Mouse (Mus musculus) forebrain, embryonic 15.5 days (tissue): Measurements from ENCODE around the gene Senp6. TPM values are rescaled to one million over a fixed set of nuclear protein-coding genes. Genes with fewer than 3 reads are reported as not detected.
"Not testable (repeated sequence)": the region's sequence is repeated elsewhere in the genome, so short reads cannot be mapped to it uniquely, and the experiment has no call there.

Experiments
- ATAC-seq: fragments of 200-750 bp; cut with Nextera tagmentation; replicated peaks from 2 replicates; pipeline ENCODE4 v1.8.0; 2017; ENCODE audit warnings: mild to moderate bottlenecking, moderate TSS enrichment, moderate library complexity
- H3K27ac ChIP-seq: fragments of 300-500 bp; sonication (generic); replicated peaks from 2 replicates; pipeline ENCODE4 v1.5.1; 2015; ENCODE audit warnings: mild to moderate bottlenecking, inconsistent platforms
- H3K27me3 ChIP-seq: fragments of 300-500 bp; sonication (generic); 2 replicates; pipeline ENCODE4 v1.6.1; 2015; ENCODE audit warnings: inconsistent platforms
- H3K36me3 ChIP-seq: fragments of 300-500 bp; sonication (generic); 2 replicates; pipeline ENCODE4 v1.6.1; 2015; ENCODE audit warnings: mild to moderate bottlenecking, inconsistent platforms
- H3K4me1 ChIP-seq: fragments of 300-500 bp; sonication (generic); 2 replicates; pipeline ENCODE4 v1.6.1; 2015; ENCODE audit warnings: inconsistent platforms
- H3K4me2 ChIP-seq: fragments of 300-500 bp; sonication (generic); replicated peaks from 2 replicates; pipeline ENCODE4 v1.6.1; 2015; ENCODE audit warnings: mild to moderate bottlenecking, inconsistent platforms
- H3K4me3 ChIP-seq: fragments of 300-500 bp; sonication (generic); 2 replicates; pipeline ENCODE4 v1.5.1; 2015; ENCODE audit warnings: mild to moderate bottlenecking, inconsistent platforms
- H3K9ac ChIP-seq: fragments of 300-500 bp; sonication (generic); replicated peaks from 2 replicates; pipeline ENCODE4 v1.6.1; 2015; ENCODE audit warnings: mild to moderate bottlenecking, inconsistent platforms
- H3K9me3 ChIP-seq: fragments of 300-500 bp; sonication (generic); 2 replicates; pipeline ENCODE4 v1.6.1; 2016; ENCODE audit warnings: inconsistent platforms
- WGBS: fragments of 180-500 bp; shearing (Covaris S2); methylation state at CpG from one replicate; pipeline ENCODE4 v1.1.7; 2015; ENCODE audit warnings: mixed read lengths; 5-methylcytosine and 5-hydroxymethylcytosine counted together
- polyA plus RNA-seq: library from polyadenylated mRNA; unstranded; fragments of >200 nt; fragmentation: Nextera tagmentation; extraction: Ambion mirVana; gene quantifications from 2 replicates; pipeline ENCODE4 v1.2.1, GENCODE M21; 2015

Gene Senp6
- polyA plus RNA-seq, 1 experiment from 2014 or later: 56.3 TPM

DNA sequence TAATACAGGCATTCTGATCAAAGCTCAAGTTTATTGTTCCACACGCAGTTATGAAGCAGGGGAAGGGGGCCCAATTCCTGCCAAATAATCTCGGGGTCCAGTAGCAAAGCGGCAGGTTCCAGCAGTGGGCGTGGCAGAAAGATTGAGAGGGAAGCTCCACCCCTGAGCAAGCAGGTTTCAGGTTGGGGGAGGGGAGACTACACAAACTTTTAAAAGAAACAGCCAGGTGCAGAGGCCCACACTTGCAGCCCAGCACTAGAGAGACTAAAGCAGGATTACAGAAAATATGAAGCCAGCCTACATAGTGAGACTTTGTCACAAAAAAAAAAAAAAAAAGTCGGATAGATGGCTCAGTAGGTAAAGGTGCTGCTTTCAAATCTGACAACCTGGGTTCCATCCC, 13.8 kb upstream of the Senp6 start:
- no peak overlapping the region for H3K4me2 ChIP-seq
- no peak overlapping the region for H3K27ac ChIP-seq
- H3K9me3 ChIP-seq: no peaks in the 10 kb centered on the region; the same call in 1 of the 2 replicates
- WGBS: 89% methylated on average over 5 of the region's 5 CpGs
- no peaks in the 10 kb centered on the region for H3K27me3 ChIP-seq
- no peak overlapping the region for H3K9ac ChIP-seq
- no peaks in the 10 kb centered on the region for H3K4me1 ChIP-seq
- H3K4me3 ChIP-seq: no peak overlapping the region
- ATAC-seq: no peak
- H3K36me3 ChIP-seq: no peaks in the 10 kb centered on the region

DNA sequence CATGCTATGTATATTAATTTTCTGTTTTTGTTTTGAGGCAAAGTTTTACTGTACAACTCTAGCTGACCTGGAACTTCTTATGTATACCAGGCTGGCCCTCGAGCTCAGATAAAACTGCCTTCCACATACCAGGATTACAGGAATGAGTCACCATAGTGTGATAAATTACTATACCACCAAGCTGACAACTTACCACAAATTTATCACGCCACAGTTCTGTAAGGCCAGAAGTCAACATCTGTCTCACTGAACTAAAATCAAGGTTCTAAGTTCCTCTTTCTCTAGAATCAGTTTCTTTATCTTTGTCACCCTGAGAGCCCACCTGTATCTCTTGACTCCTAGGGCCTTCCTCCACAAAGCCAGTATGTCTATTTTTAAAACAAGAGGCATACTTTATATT, 9.0 kb upstream of the Senp6 start:
- Histone ChIP-seq H3K4me3 (no peak overlapping the region), H3K4me1 (no peaks in the 10 kb centered on the region), H3K27me3 (no peaks in the 10 kb centered on the region), H3K9ac (no peak overlapping the region), H3K36me3 (no peaks in the 10 kb centered on the region), H3K27ac (no peak overlapping the region), H3K4me2 (no peak overlapping the region), H3K9me3 (no peaks in the 10 kb centered on the region)
- ATAC-seq: no peak
- 88% methylated on average over 2 of the region's 2 CpGs for WGBS

DNA sequence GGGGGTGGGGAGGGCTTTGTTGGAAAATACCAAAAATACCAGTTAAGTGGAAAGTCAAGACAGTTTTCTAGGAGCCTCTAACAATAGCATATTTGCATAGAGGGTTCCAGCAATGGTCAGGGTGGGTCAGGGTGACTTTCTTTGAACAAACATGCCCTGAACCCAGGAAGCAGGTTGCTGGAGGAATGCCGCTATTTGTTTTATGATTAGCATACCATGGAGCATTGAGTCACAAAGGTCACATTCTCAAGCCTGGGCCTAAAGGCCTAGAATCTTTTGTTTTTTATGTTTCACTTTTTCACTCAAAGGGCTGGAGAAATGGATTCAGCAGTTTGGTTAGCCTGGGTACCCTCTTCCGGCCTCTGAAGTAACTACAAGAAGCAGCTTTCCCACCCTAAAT, 1.2 kb upstream of the Senp6 start:
- WGBS: 89% methylated on average over 2 of the region's 2 CpGs
- not testable (repeated sequence) for ATAC-seq, H3K9me3 ChIP-seq, H3K27me3 ChIP-seq, H3K4me3 ChIP-seq, H3K4me1 ChIP-seq, H3K9ac ChIP-seq, H3K36me3 ChIP-seq, H3K4me2 ChIP-seq
- peak overlapping the region; percentile 100 for H3K27ac ChIP-seq

DNA sequence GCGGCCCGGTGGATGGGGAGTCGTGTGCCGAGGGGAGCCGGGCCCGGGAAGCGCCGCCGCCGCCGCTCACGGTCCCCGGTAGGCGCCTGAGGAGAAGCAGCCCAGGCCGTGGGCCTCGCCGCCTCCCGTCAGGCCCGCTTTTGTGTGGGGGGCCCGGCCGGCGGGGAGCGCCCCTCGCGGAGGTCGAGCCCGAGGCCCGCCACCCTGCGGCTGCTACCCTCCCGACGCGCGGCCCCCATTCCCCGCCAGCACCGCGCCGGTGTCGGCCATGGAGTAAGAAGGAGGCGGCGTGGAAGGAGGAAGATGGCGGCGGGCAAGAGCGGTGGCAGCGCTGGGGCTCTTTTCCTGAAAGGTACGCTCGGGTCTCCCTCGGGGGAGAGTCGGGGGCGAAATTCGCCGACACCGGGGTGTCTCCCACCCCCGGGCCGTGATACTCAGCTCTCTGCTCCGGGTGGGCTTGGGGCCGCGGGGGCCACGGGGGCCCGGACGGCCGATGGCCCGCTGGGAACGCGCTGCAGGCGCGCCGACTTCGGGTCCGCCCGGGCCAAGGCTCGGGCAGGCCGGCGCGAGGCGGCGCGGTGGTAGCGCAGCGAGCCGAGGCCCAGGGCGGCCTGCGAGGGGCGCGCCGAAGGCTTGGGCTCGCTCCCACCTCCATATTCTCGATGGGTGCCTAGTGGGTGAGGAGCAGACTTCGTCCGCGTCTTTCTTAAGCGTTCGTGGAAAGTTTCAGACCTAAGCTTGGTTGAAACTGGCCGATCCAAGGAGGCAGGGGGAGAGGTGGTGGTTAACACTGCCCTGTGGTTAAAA, 721 bp downstream of the Senp6 start:
- H3K27ac ChIP-seq: peak overlapping the region; percentile 100
- ATAC-seq: peak; percentile 87
- peak overlapping the region; percentile 99 for H3K9ac ChIP-seq
- H3K4me3 ChIP-seq: peak overlapping the region; percentile 84
- H3K4me1 ChIP-seq: peaks cover 21% of the 10 kb centered on the region
- H3K9me3 ChIP-seq: no peaks in the 10 kb centered on the region
- under 1% methylated on average over 85 of the region's 93 CpGs for WGBS
- peak overlapping the region; percentile 43 for H3K4me2 ChIP-seq
- no peaks in the 10 kb centered on the region for H3K27me3 ChIP-seq
- H3K36me3 ChIP-seq: no peaks in the 10 kb centered on the region

DNA sequence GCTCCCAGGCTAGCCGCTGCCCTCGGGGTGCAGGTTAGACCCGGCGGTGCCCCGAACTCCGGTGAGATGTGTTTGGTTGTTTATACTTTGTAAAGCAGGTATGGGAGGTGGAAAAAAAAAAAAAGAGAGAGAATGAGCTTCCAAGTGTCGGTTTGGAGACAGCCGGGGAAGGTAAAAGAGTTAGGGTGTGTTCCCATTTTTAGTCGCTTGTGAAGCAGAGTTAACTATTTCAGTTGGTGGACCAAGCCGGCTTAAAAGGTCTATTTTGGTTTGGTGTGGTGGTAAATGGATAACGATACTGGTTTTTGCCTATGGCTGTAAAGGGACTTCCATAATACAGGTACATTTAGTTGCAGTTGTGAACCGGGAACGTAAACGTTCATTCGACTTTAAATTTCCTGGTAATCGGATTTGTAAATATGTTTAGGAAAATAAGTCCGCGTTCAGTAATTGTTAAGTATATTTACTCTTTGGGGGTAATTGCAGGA, 1.4 kb downstream of the Senp6 start:
- H3K4me2 ChIP-seq: peak overlapping the region; percentile 43
- peaks cover 21% of the 10 kb centered on the region for H3K4me1 ChIP-seq
- WGBS: under 1% methylated on average over 18 of the region's 18 CpGs
- H3K9me3 ChIP-seq: no peaks in the 10 kb centered on the region
- H3K27me3 ChIP-seq: no peaks in the 10 kb centered on the region
- peak overlapping the region; percentile 99 for H3K9ac ChIP-seq
- no peaks in the 10 kb centered on the region for H3K36me3 ChIP-seq
- no peak for ATAC-seq
- H3K4me3 ChIP-seq: peak overlapping the region; percentile 84
- H3K27ac ChIP-seq: peak overlapping the region; percentile 100

DNA sequence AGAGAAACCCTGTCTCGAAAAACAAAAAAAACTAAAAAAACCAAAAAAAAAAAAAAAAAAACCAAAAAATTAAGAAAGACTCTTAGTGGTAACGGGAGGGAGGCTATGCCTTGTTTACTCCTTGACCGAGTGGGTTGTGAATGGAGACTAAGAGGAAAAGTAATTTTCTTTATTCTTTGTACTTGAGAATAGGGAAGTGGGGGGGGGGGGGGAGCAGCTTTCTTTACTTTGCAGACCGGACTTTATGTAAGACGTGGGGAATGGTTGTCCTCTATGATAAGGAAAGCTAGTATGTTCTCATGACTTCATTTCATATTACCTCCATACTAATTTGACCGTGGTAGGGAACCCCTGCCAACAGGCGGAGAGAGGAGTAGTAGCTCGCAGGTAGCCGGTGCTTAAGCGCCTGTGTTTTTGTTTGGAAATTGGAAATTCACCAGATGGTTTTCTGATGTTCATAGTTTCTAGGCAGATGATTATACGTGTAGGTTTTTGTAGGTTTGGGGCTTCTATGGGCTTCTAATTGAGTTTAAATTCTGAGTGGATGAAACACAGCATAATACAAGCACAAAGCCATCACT, 2.1 kb downstream of the Senp6 start:
- Histone ChIP-seq H3K27me3 (no peaks in the 10 kb centered on the region), H3K9ac (peak overlapping the region; percentile 99), H3K4me1 (peaks cover 25% of the 10 kb centered on the region), H3K27ac (0 out of 2 replicates have a peak overlapping the region, but pooled peaks have one; percentile 100), H3K4me2 (peak overlapping the region; percentile 43), H3K4me3 (peak overlapping the region; percentile 84), H3K36me3 (no peaks in the 10 kb centered on the region), H3K9me3 (no peaks in the 10 kb centered on the region)
- WGBS: 22% methylated on average over 11 of the region's 11 CpGs
- no peak for ATAC-seq

DNA sequence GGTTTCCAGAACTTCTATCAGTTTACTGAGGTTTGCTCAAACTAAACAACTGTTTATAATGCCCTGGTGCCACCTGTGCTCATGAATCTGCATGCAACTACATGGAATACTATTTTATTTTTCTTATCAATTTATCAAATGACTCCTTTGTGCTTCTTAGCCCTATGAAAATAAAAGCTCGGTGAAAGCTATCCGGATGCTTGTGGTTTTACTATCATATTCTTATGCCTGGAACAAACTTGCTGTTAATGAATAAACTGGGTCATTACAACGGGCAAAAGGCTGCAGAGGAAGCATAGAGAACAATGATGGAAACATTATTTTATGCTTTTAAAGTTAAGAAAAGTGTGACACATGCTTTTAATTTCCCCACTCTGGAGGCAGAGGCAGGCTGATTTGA, 3.3 kb downstream of the Senp6 start:
- H3K9ac ChIP-seq: no peak overlapping the region
- H3K36me3 ChIP-seq: no peaks in the 10 kb centered on the region
- H3K4me1 ChIP-seq: peaks cover 30% of the 10 kb centered on the region
- no peak overlapping the region for H3K27ac ChIP-seq
- 93% methylated on average over 3 of the region's 3 CpGs for WGBS
- H3K9me3 ChIP-seq: no peaks in the 10 kb centered on the region
- H3K27me3 ChIP-seq: no peaks in the 10 kb centered on the region
- no peak for ATAC-seq
- no peak overlapping the region for H3K4me3 ChIP-seq
- no peak overlapping the region for H3K4me2 ChIP-seq

DNA sequence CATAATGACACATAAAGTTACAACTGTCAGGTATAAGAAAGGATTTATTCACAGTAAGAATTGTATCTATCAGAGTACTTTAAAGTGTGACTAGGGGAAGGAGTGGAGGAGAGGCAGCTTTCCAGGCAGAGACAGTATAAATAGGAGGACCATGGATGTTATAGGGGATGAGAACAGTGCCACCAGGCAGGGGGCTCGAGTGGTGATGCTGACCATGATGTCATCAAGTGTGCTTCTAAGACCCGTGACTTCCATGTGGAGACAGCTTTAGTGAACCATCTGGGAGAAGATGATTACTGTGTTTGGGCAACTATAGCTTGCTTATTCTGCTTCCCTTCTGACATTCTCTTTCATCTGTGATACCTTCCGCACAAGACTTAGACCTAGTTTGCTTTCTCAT, 4.9 kb downstream of the Senp6 start:
- H3K4me1 ChIP-seq: peaks cover 34% of the 10 kb centered on the region
- H3K9me3 ChIP-seq: no peaks in the 10 kb centered on the region
- no peak for ATAC-seq
- no peak overlapping the region for H3K9ac ChIP-seq
- H3K27me3 ChIP-seq: no peaks in the 10 kb centered on the region
- H3K27ac ChIP-seq: no peak overlapping the region
- no peaks in the 10 kb centered on the region for H3K36me3 ChIP-seq
- H3K4me3 ChIP-seq: no peak overlapping the region
- H3K4me2 ChIP-seq: no peak overlapping the region
- WGBS: 59% methylated on average over 3 of the region's 3 CpGs

DNA sequence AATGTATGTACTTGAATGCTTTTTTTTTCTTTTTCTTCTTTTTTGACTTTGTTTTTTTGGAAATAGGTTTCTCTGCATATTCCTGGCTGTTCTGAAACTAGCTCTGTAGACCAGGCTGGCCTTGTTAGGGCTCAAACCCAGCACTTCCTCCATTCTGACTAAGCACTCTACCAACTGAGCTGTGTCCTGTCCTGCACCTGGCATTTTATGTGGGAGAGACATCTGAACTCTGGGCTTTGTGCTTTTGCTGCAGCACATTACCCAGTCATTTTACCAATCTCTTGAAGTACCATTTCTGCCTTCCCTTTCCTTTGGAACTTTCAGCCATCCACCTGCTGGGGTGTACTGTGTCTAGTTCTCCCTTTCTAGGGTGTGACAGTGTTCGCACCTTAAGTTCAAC, 7.4 kb downstream of the Senp6 start:
- no peak overlapping the region for H3K27ac ChIP-seq
- no peaks in the 10 kb centered on the region for H3K27me3 ChIP-seq
- no peak for ATAC-seq
- H3K9ac ChIP-seq: no peak overlapping the region
- peaks cover 30% of the 10 kb centered on the region for H3K4me1 ChIP-seq
- no peaks in the 10 kb centered on the region for H3K36me3 ChIP-seq
- H3K9me3 ChIP-seq: no peaks in the 10 kb centered on the region
- H3K4me2 ChIP-seq: no peak overlapping the region
- WGBS: 76% methylated on average over 1 of the region's 1 CpGs
- no peak overlapping the region for H3K4me3 ChIP-seq

DNA sequence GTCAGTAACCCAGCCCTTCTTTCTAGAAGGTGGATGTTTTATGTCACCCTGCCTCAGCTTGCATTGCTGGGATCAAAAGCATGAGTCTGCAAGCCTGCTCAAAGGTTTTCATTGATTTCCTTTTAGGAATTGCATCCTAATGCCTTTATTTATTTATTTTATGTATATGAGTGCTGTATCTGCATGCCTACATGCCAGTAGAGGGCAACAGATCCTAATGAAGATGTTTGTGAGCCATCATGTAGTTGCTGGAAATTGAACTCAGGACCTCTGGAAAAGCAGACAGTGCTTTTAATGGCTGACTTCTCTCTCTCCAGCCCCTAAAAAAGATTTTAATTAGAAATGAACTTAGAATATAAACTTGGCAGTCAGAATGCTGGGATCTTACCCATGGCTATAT, 8.2 kb downstream of the Senp6 start:
- H3K36me3 ChIP-seq: no peaks in the 10 kb centered on the region
- H3K4me3 ChIP-seq: no peak overlapping the region
- H3K4me2 ChIP-seq: no peak overlapping the region
- no peak overlapping the region for H3K9ac ChIP-seq
- no peak overlapping the region for H3K27ac ChIP-seq
- peaks cover 27% of the 10 kb centered on the region for H3K4me1 ChIP-seq
- H3K9me3 ChIP-seq: no peaks in the 10 kb centered on the region
- ATAC-seq: no peak
- no peaks in the 10 kb centered on the region for H3K27me3 ChIP-seq

DNA sequence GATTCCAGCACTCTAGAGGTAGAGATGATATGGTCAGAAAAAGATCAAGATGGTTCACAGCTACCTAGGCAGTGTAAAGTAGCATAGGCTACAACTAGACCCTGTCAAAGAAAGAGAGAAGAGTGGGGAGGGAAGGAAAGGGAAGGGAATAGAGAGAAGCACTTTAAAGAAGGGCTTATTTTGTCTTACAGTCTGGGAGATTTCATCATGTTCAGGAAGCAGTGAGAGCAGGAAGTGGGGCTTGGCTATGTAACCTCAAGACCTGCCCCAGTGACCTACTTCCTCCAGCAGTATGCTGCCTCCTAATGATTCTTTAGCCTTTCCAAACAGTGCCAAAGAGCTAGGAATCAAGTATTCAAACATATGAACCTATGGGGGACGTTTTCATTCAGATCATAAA, 14.2 kb downstream of the Senp6 start:
- no peak overlapping the region for H3K9ac ChIP-seq
- H3K4me3 ChIP-seq: no peak overlapping the region
- H3K27ac ChIP-seq: no peak overlapping the region
- no peaks in the 10 kb centered on the region for H3K27me3 ChIP-seq
- H3K4me1 ChIP-seq: peaks cover 24% of the 10 kb centered on the region
- 93% methylated on average over 1 of the region's 1 CpGs for WGBS
- no peak for ATAC-seq
- H3K9me3 ChIP-seq: no peaks in the 10 kb centered on the region
- no peaks in the 10 kb centered on the region for H3K36me3 ChIP-seq
- no peak overlapping the region for H3K4me2 ChIP-seq

DNA sequence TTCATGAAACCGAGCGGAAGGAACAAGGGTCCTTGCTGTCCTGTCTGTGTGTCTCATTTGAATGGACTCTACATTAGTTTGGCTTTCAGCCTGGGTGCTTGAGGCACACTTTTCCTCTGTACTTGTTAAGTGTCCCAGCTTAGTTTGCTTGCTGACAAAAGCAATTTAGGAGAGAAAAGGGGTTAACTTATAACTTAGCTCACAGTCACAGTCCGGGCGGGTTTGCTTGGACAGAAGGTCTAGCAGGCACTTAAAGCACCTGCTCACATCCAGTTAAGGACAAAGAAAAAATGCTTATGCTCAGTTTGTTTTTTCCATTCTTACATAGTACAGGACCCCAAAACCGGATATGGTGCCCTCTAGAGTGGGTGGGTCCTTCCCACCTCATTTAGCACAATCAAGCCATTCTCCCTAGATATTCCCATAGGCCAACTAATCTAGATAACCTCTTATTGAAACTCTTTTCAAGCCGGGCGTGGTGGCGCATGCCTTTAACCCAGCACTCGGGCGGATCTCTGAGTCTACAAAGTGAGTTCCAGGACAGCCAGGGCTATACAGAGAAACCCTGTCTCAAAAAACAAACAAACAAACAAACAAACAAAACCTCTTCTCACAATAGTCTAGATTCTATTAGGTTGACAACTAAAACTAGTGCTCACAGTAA, 17.9 kb downstream of the Senp6 start:
- H3K9me3 ChIP-seq: no peaks in the 10 kb centered on the region
- peaks cover 18% of the 10 kb centered on the region for H3K4me1 ChIP-seq
- H3K9ac ChIP-seq: no peak overlapping the region
- no peaks in the 10 kb centered on the region for H3K36me3 ChIP-seq
- H3K27ac ChIP-seq: no peak overlapping the region
- no peak for ATAC-seq
- H3K4me3 ChIP-seq: no peak overlapping the region
- WGBS: 40% methylated on average over 10 of the region's 10 CpGs
- H3K27me3 ChIP-seq: no peaks in the 10 kb centered on the region
- no peak overlapping the region for H3K4me2 ChIP-seq
